Mouse (Mus musculus) gastrocnemius, adult 2 months (tissue): ENCODE measurements around the gene P2ry12. TPM values are rescaled to one million over a fixed set of nuclear protein-coding genes. Genes with fewer than 3 reads are reported as not detected.

Experiments
- DNase-seq: peaks from one replicate; pipeline ENCODE4 v3.0.0; 2022
- H3K27ac ChIP-seq: fragments of 200-600 bp; 2 replicates; pipeline ENCODE4 v1.8.1; 2022; ENCODE audit warnings: mild to moderate bottlenecking
- H3K4me3 ChIP-seq: fragments of 200-600 bp; 2 replicates; pipeline ENCODE4 v1.8.1; 2022; ENCODE audit warnings: mild to moderate bottlenecking, moderate library complexity
- CTCF ChIP-seq: fragments of 200-600 bp; IDR thresholded peaks from 2 replicates; pipeline ENCODE4 v1.8.1; 2022; ENCODE audit warnings: antibody characterized with exemption, mild to moderate bottlenecking, moderate library complexity
- intact Hi-C: fragments of 180-260 bp; cut with DNase I; formaldehyde crosslinking; loops from one replicate; pipeline ENCODE4 v1.15.1; 2025
- total RNA-seq, 2 experiments: library from RNA; stranded (reverse); gene quantifications; 2 replicates each; pipeline ENCODE4 v1.2.3; 2021

Gene P2ry12
- total RNA-seq, 2 experiments from 2014 or later = 0.38 to 0.42 TPM

GRCm38 (mm10) chr3:59167417-59168054, 95.1 kb downstream of the P2ry12 start:
- no peak for DNase-seq
- no peak overlapping the region for H3K27ac ChIP-seq
- intact Hi-C loops = no loop called here
- no peak for TF ChIP-seq CTCF
- H3K4me3 ChIP-seq = no peak overlapping the region

Other genes starting within 250 kb of the P2ry12 start
- not detected for gene Gpr171, start 161.1 kb downstream of the P2ry12 start, total RNA-seq
- 1 to 10 TPM; 1.0 to 1.8 TPM for gene P2ry14, start 109.3 kb downstream of the P2ry12 start, total RNA-seq
- not detected for gene Gpr87, start 67.8 kb downstream of the P2ry12 start, total RNA-seq
- gene P2ry13, start 52.0 kb downstream of the P2ry12 start, total RNA-seq = under 1 TPM; 0.17 to 0.36 TPM
- 1 to 10 TPM; 1.3 to 4.3 TPM for gene Igsf10, start 81.5 kb upstream of the P2ry12 start, total RNA-seq